Mouse (Mus musculus) heart, adult 11 months (tissue): ENCODE measurements around the gene Dennd5a.

ENCODE experiments used
- DNase-seq: peaks from one replicate; pipeline ENCODE4 v3.0.0; 2022

Dennd5a gene

GRCm38 (mm10) chr7:109963707-109964106 is 3.4 kb upstream of the Dennd5a start:
- DNase-seq: peak; percentile 78

DNA sequence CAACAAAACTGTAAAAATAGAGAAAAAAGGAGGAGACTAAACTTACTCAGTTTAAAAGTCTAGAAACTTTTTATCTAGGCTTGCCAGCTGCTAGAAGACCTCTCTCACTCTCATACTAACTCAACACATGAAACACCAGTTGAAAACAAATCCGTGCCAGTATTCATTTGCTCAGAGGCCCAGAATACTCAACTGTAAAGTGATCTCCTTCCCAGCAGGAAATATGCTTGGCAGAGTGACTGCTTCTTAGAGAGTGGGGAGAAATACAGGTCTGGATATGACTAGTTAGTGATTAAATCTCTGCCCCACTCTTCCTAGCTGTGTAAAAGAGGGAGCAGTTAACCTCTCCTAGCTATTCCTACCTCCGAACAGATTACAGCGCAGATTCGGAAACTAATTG is 2.3 kb upstream of the Dennd5a start:
- DNase-seq: no peak

DNA sequence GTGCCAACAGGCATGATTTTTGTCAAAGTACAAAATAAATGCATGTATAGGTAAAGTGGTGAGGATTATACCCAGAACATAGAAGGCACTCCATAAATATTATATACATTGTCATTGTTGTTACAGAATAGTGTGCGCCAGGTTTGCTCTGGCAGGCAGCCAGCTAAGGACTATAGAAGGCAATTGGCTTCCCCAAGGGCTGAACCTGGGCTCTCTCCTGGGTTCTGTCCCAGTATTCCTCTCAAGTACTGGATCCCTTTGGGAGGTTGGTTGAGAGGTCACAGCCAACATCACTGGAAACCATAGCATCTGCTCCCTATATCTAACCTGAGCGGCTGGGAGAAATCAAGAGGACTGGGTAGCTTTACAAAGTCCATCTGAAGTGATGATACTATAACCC is 1.3 kb upstream of the Dennd5a start:
- DNase-seq: peak; percentile 86

DNA sequence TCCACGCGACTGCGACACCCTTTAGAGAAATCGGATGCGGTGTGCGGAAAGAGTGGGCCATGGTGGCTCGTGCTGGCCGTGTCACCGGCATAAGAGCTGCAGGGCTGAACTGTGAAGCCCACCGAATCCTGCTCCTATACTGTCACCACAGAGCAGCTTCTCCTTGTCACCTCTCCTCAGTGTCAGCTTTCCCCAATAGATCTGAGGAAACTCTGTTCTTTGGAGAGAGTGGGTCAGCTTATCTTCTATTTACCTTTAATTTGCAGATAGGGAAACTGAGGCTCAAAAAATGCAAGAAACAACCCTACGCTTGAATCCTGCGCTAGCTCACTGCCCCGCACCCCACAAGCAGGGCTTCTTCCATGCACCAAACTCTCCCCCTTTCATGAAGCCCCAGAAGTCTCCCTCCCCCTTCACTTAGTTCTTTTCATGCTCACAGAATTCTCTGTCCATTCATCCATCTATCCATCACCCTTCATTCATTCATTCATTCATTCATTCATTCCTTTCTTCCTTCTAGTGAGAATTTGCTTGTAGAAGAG is 414 bp upstream of the Dennd5a start:
- DNase-seq: no peak

- no peak for DNase-seq
These were observed 1.2 kb downstream of the Dennd5a start for GRCm38 (mm10) chr7:109958843-109959715.

- DNase-seq: peak; percentile 87
These were observed 2.1 kb downstream of the Dennd5a start for GRCm38 (mm10) chr7:109957996-109958789.

GRCm38 (mm10) chr7:109954622-109955401 is 5.5 kb downstream of the Dennd5a start:
- DNase-seq: peak; percentile 89

DNA sequence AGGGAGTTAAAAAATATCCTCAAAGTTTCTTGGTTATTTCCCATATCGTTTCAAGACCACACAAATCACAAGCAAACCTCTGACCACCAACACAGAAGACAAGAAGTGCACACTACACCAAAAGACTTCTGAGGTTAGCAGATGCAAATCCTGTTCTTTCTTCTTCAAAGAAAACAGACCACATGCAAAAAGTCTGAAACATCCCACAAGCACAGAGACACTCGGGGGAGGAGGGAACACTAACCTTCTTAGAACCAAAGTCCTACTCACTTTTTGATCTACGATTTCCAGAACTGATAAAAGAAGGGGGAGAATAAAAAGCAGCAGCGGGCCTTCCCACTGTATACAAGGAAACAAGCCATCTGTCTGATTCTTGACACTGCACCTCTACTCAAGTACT is 9.0 kb downstream of the Dennd5a start:
- peak; percentile 22 for DNase-seq

DNA sequence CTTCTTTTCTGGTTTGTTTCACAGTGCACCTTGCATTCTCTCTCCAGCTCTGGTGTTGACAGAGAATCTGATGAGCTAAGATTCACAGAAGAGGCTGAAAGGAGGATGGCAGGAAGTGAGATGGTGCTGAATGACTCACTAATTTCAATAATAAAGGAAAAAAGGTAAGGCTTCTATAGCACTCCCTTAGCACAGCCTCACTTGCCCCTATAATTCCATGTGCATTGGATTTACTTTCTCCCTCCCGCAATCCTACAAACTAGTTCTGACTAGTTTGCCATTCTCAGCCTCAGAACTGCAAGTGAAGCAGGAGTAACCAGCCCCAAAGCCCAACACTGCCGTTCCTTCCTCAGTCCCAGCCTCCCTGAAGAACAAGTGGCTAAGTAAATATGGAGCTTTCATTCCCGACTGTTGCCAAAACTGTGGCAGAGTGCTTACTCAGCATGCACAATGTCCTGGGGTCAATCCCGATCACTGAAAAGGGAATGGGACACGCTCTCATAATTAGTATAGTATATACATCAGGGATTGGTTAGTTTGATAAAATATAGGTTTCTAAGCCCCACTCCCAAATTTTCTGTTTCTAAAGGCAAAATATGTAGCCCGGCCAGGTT is 15.7 kb downstream of the Dennd5a start:
- no peak for DNase-seq

DNA sequence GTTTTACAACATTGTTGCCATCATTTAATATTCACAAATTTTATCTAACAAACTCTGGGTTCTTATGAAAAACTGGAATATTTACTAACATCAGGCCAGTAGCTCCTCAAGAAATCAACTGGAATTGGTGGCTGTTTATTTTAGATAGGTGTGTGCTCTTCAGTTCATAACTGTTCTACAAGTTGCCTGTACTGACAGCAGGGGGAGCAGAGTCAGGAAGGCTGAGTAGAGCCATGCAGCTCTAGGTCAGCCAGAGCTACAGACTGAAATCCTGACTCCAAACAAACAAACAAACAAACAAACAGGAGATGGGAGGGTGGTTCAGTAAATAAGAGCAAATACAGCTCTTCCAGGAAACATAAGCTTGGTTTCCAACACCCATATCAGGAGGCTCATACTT is 30.6 kb downstream of the Dennd5a start:
- DNase-seq: no peak

DNA sequence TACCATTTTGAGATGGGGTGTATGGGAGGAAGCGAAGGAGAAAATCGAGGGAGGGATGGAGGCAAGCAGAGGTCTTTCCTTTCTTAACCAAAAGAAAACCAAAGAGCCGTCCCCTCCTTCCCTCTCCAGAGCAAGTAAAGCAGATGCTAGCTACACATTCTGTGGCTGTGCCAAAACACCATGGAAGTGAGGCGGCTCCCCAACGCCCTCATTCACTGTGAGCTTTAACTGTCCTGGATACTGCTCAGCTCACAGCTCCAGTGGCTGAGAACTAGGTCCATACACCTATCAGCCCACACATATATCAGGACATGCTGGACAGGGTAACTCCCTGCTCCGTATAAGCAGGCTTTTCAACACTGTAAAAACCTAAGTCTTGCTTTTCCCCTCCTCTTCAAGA is 31.9 kb downstream of the Dennd5a start:
- DNase-seq: no peak

GRCm38 (mm10) chr7:109924965-109925364 is 35.3 kb downstream of the Dennd5a start:
- no peak for DNase-seq

GRCm38 (mm10) chr7:109922889-109923288 is 37.4 kb downstream of the Dennd5a start:
- DNase-seq: no peak

DNA sequence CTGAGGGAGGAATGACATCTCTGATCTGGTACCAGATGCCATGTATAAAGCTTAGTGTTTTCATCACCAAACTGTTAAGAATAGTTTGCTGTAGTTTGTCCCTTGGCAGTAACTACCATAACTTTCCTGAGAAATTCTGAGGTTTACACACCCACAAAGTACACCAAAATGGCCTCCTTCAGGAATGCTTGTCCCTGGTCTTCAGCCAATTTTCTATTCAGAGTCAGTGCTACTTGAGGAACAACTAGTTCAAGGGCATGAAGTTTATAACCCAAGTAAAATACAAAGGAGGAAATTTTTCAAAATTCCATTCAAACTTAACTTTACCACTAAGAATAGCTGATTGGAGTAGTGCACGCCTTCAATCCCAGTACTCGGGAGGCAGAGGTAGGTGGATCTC is 54.1 kb downstream of the Dennd5a start:
- DNase-seq: no peak

- no peak for DNase-seq
These were observed 59.3 kb downstream of the Dennd5a start for GRCm38 (mm10) chr7:109900921-109901320.

GRCm38 (mm10) chr7:109898911-109899310 is 61.4 kb downstream of the Dennd5a start:
- DNase-seq: peak; percentile 90

GRCm38 (mm10) chr7:109892530-109892929 is 67.7 kb downstream of the Dennd5a start:
- peak; percentile 94 for DNase-seq

- DNase-seq: peak; percentile 93
These were observed 68.5 kb downstream of the Dennd5a start for GRCm38 (mm10) chr7:109891786-109892185.

DNA sequence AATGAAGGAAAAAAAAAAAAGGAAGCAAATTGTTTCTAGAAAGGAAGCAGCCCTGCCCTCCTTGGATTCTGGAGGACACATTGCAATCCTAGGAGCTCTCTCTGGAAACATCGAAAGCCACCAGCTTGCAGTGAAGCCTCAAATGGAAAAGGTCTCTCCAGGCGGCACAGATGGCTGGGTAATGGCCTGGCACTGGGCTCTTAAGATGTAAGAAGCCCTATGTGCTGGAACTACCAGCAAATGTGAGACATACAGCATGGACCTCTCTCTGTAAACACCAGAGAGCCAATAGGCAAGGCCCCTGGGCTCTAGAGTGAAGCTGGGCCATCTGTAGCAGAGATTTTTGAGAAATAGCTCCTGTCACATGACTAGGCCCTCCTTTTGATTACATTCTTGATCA is 70.0 kb downstream of the Dennd5a start:
- no peak for DNase-seq

DNA sequence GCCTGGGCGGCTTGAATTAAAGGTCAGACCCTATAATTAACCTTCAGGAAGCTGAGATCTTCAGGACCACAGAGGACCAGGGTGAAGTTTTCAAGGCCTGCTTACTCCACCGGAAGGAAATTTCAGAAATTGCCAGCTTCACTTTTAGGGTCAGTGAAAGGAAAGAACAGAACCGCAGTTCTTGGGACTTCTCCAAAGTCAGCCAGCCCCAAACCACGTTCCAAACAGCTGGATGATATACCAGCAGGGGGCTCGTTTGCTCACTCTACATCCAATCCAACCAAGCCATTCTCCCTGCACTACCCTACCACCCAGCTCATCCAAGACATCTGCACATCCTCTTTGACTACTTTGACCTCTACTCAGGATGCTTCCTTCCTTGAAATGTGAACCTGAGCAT is 71.0 kb downstream of the Dennd5a start:
- no peak for DNase-seq

- no peak for DNase-seq
These were observed 74.0 kb downstream of the Dennd5a start for GRCm38 (mm10) chr7:109886249-109886648.

- no peak for DNase-seq
These were observed 77.7 kb downstream of the Dennd5a start for GRCm38 (mm10) chr7:109882574-109882973.
